Mouse (Mus musculus) CH12F3 (cell line): ENCODE results near the gene S100b.

Experiments used
- in situ Hi-C: fragments of 300-500 bp; cut with MboI; formaldehyde crosslinking; loops from 2 replicates; pipeline ENCODE4 v1.14.3; 2020; ENCODE audit warnings: low sequenced_read_pairs

The S100b gene

GRCm38 (mm10) chr10:76259566-76260232 is 6.0 kb downstream of the S100b start:
- in situ Hi-C loops = no loop called here

- in situ Hi-C loops = no loop called here
These were observed 6.9 kb downstream of the S100b start for GRCm38 (mm10) chr10:76260358-76261059.

- in situ Hi-C loops = no loop called here
These were observed 7.8 kb downstream of the S100b start for GRCm38 (mm10) chr10:76261447-76261846.

- in situ Hi-C loops = no loop called here
These were observed 8.8 kb downstream of the S100b start for GRCm38 (mm10) chr10:76262431-76262830.

GRCm38 (mm10) chr10:76271238-76271637 is 17.6 kb downstream of the S100b start:
- in situ Hi-C loops = no loop called here

GRCm38 (mm10) chr10:76275256-76275655 is 21.6 kb downstream of the S100b start:
- in situ Hi-C loops = no loop called here

GRCm38 (mm10) chr10:76278541-76279097 is 25.0 kb downstream of the S100b start:
- in situ Hi-C loops = no loop called here

GRCm38 (mm10) chr10:76288268-76288993 is 34.8 kb downstream of the S100b start:
- in situ Hi-C loops = no loop called here

- in situ Hi-C loops = no loop called here
These were observed 35.4 kb downstream of the S100b start for GRCm38 (mm10) chr10:76289052-76289451.

GRCm38 (mm10) chr10:76289936-76290671 is 36.5 kb downstream of the S100b start:
- in situ Hi-C loops = no loop called here

GRCm38 (mm10) chr10:76293222-76293621 is 39.6 kb downstream of the S100b start:
- in situ Hi-C loops = no loop called here

GRCm38 (mm10) chr10:76300133-76300532 is 46.5 kb downstream of the S100b start:
- in situ Hi-C loops = no loop called here

GRCm38 (mm10) chr10:76306738-76307137 is 53.1 kb downstream of the S100b start:
- in situ Hi-C loops = no loop called here
